Mouse (Mus musculus) liver, adult 2 months (tissue): ENCODE measurements around the gene Arhgap31. TPM values are rescaled to one million over a fixed set of nuclear protein-coding genes. Genes with fewer than 3 reads are reported as not detected.
A peak's percentile ranks its signal among the peaks of the same experiment; 100 is the strongest.

ENCODE experiments used
- DNase-seq: peaks from one replicate; pipeline ENCODE4 v3.0.0-alpha.2; 2011; ENCODE audit warnings: low read depth, low spot score; ENCODE audit errors: extremely low read depth
- H3K27ac ChIP-seq: fragments of 200-500 bp; replicated peaks from 2 replicates; pipeline ENCODE4 v1.5.1; 2012; ENCODE audit warnings: low read depth, mild to moderate bottlenecking, control low read depth, inconsistent platforms, low read length; ENCODE audit not compliant: insufficient read depth
- H3K27me3 ChIP-seq: fragments of 200-500 bp; 2 replicates; pipeline ENCODE4 v1.6.1; 2012; ENCODE audit warnings: mild to moderate bottlenecking, moderate library complexity, low read length, inconsistent platforms; ENCODE audit not compliant: control insufficient read depth, insufficient read depth
- H3K36me3 ChIP-seq: fragments of 200-500 bp; 2 replicates; pipeline ENCODE4 v1.6.1; 2012; ENCODE audit warnings: low read length, inconsistent platforms; ENCODE audit not compliant: control insufficient read depth, insufficient read depth
- H3K4me1 ChIP-seq: fragments of 200-500 bp; 2 replicates; pipeline ENCODE4 v1.6.1; 2011; ENCODE audit warnings: low read length; ENCODE audit not compliant: control insufficient read depth, insufficient read depth
- H3K4me3 ChIP-seq: fragments of 200-500 bp; 2 replicates; pipeline ENCODE4 v1.5.1; 2011; ENCODE audit warnings: low read depth, mild to moderate bottlenecking, control low read depth, low read length, moderate library complexity; ENCODE audit not compliant: insufficient read depth
- H3K79me2 ChIP-seq: fragments of 200-500 bp; 2 replicates; pipeline ENCODE4 v1.6.1; 2012; ENCODE audit warnings: inconsistent platforms, mild to moderate bottlenecking, low read length, moderate library complexity; ENCODE audit not compliant: control insufficient read depth, insufficient read depth
- H3K9ac ChIP-seq: fragments of 200-500 bp; 2 replicates; pipeline ENCODE4 v1.6.1; 2012; ENCODE audit warnings: low read depth, mild to moderate bottlenecking, control low read depth, inconsistent platforms, low read length
- CTCF ChIP-seq: fragments of 200-500 bp; IDR thresholded peaks from 2 replicates; pipeline ENCODE4 v1.5.1; 2011; ENCODE audit warnings: low read depth, low read length, control low read depth
- POLR2A ChIP-seq: fragments of 200-500 bp; IDR thresholded peaks from 2 replicates; pipeline ENCODE4 v1.6.1; 2011; ENCODE audit warnings: low read length, control low read depth; ENCODE audit not compliant: insufficient read depth; ENCODE audit errors: extremely low read depth
- WGBS: fragments of 180-500 bp; shearing (Covaris S2); methylation state at CpG from one replicate; pipeline ENCODE4 v1.1.7; 2018; 5-methylcytosine and 5-hydroxymethylcytosine counted together
- polyA plus RNA-seq: library from polyadenylated mRNA; depleted of rRNA; stranded (reverse); fragments of >200 nt; gene quantifications from 2 replicates; pipeline ENCODE4 v1.2.3, GENCODE M21; 2012
- total RNA-seq: library from RNA; depleted of rRNA; stranded (reverse); fragments of >200 nt; gene quantifications from 2 replicates; pipeline ENCODE4 v1.2.3, GENCODE M21; 2014

The Arhgap31 gene
- total and polyA plus RNA-seq, 2 experiments = 1.4 to 3.0 TPM

DNA sequence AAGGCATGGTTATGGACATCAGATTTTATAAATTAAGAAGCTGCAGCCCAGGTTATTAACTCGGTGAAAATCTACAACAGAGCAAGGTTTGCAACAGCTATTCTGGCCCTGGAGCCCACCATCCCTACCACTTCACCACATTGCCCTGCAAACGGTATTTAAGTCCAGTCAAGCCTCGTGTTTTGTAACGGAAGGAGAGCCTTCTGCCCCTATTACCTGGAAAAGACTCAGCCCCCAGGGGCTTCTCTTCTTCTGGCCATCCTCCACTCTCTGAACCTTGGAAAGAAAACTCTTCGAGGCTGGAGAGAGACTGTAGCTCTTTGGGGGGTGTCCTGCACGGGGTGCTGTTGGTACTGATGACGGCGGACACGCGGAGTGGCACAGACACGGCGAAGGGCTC is 104.4 kb downstream of the Arhgap31 start:
- TF ChIP-seq CTCF (no peak), POLR2A (no peak)
- Histone ChIP-seq H3K27ac (no peak overlapping the region), H3K4me1 (no peaks in the 10 kb centered on the region), H3K4me3 (no peak overlapping the region), H3K79me2 (no peaks in the 10 kb centered on the region), H3K27me3 (no peaks in the 10 kb centered on the region), H3K9ac (no peak overlapping the region), H3K36me3 (no peaks in the 10 kb centered on the region)
- WGBS = 72% methylated on average over 12 of the region's 12 CpGs
- DNase-seq = no peak

DNA sequence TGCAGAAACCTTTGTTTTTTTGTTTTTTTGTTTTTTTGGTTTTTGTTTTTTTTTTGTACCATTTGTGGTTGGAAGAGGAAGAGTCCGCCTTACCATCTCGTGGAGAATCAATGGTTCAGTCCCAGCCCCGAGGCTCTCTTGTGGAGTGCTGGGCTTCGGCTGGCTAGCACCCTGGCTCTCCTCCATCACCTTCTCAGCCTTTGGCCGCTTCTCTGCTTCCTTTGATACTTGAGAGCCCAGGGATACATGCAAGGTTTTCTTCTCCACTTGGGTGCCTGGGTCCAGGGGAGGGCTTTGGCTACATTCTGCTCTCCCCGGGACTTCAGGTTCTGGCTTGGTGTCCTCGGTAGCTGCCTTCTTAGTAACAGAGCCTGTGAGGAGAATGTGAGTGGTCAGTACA is 106.6 kb downstream of the Arhgap31 start:
- 87% methylated on average over 7 of the region's 7 CpGs for WGBS
- Histone ChIP-seq H3K36me3 (no peaks in the 10 kb centered on the region), H3K27me3 (no peaks in the 10 kb centered on the region), H3K4me1 (no peaks in the 10 kb centered on the region), H3K9ac (no peak overlapping the region), H3K4me3 (no peak overlapping the region), H3K79me2 (no peaks in the 10 kb centered on the region), H3K27ac (no peak overlapping the region)
- TF ChIP-seq POLR2A (no peak), CTCF (no peak)
- no peak for DNase-seq

GRCm38 (mm10) chr16:38602989-38603804 is 109.9 kb downstream of the Arhgap31 start:
- no peaks in the 10 kb centered on the region for H3K79me2 ChIP-seq
- no peak overlapping the region for H3K9ac ChIP-seq
- no peak overlapping the region for H3K27ac ChIP-seq
- peak; percentile 25 for DNase-seq
- H3K4me1 ChIP-seq = no peaks in the 10 kb centered on the region
- no peak overlapping the region for H3K4me3 ChIP-seq
- TF ChIP-seq POLR2A = no peak
- TF ChIP-seq CTCF = no peak
- 54% methylated on average over 11 of the region's 11 CpGs for WGBS
- H3K27me3 ChIP-seq = no peaks in the 10 kb centered on the region
- H3K36me3 ChIP-seq = no peaks in the 10 kb centered on the region

DNA sequence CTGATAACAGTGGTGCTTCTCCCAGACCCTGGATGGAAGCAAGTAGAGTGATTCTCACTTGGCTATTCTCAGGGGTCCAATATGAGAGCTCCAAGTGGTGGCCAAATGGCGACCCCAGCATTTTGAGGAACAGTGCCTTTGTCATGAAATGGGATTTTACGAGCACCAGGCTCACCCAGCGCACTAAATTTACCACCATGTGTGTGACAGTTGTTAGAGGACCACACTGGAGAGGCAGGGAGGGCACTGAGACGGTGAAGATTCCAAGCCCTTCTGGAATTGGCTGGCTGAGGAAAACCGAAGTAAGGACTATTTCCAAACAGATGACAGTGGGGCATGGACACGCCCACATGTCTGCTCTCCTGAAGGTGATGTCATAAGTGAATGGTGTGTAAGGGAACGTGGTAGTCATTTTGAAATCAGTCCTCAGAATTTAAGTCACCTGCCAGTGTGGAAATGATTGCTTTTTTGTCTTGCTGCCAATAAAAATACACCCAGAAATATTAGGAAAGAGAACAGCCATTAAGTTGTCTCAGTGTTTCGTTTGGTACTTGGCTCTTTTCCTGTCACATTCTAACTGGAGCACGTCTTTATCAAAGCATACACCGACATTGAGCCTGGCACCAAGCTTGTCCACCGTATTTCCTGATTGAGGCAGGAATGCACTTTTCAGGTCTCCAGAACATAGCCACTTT is 113.9 kb downstream of the Arhgap31 start:
- Histone ChIP-seq H3K27ac (no peak overlapping the region), H3K4me1 (no peaks in the 10 kb centered on the region), H3K4me3 (no peak overlapping the region), H3K79me2 (no peaks in the 10 kb centered on the region), H3K9ac (no peak overlapping the region), H3K36me3 (0 out of 2 replicates have a peak, but pooled peaks cover 2% of the 10 kb centered on the region), H3K27me3 (no peaks in the 10 kb centered on the region)
- peak; percentile 82 for DNase-seq
- 58% methylated on average over 11 of the region's 11 CpGs for WGBS
- TF ChIP-seq POLR2A (no peak), CTCF (no peak)

DNA sequence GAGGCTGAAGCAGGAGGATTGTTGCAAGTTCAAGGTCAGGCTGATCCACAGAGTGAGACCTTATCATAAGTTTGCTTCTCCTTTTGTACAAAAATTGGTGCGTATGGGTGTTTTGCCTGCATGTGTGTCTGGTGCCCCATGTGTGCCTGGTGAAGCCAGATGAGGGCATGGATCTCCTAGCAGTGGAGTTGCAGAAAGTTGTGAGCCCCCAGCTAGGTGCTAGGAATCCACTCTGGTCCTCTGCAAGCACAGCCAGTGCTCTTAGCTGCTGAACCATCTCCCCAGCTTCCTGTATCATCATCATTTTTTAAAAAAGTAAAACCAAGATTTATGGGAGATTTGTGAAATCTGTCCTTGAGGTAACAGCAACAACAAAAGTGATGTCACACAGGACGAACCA is 116.4 kb downstream of the Arhgap31 start:
- Histone ChIP-seq H3K4me3 (no peak overlapping the region), H3K36me3 (peaks cover 12% of the 10 kb centered on the region; the same call in 1 of the 2 replicates), H3K79me2 (no peaks in the 10 kb centered on the region), H3K27ac (no peak overlapping the region), H3K9ac (no peak overlapping the region), H3K27me3 (no peaks in the 10 kb centered on the region), H3K4me1 (no peaks in the 10 kb centered on the region)
- TF ChIP-seq CTCF (no peak), POLR2A (no peak)
- WGBS = 97% methylated on average over 2 of the region's 2 CpGs
- no peak for DNase-seq
